Mouse (Mus musculus): ENCODE measurements at regions not wholly inside any gene's neighbourhood (a gene's known extent, or its start where the extent isn't known, plus 50 kb on each side); places are given as distances from the start of the nearest gene placed in this dataset.
A peak's percentile ranks its signal among the peaks of the same experiment; 100 is the strongest.

- WGBS: 95% methylated on average over 4 of the region's 4 CpGs
- Histone ChIP-seq H3K4me3 (ENCODE audit: low read depth, low read length) (no peak overlapping the region), H3K4me1 (replicated peaks; ENCODE audit: control insufficient read depth, insufficient read depth, low read length) (no peaks in the 10 kb centered on the region), H3K4me2 (replicated peaks; ENCODE audit: low read depth, low read length) (no peak overlapping the region), H3K36me3 (ENCODE audit: control insufficient read depth, insufficient read depth, low read length) (no peaks in the 10 kb centered on the region), H3K9me3 (ENCODE audit: control insufficient read depth, low read length) (no peaks in the 10 kb centered on the region), H3K9ac (ENCODE audit: low read depth, low read length) (no peak overlapping the region), H3K27ac (ENCODE audit: low read depth, low read length) (no peak overlapping the region), H3K27me3 (ENCODE audit: control insufficient read depth, insufficient read depth, low read length) (no peaks in the 10 kb centered on the region)
- no peak for DNase-seq (ENCODE audit: low spot score)
- no peak for ATAC-seq (ENCODE audit: low FRiP score)
These were observed 721.5 kb downstream of the Adgrl2 start for GRCm38 (mm10) chr3:148268812-148269211.

- Histone ChIP-seq H3K36me3 (ENCODE audit: control insufficient read depth, insufficient read depth, low read length) (no peaks in the 10 kb centered on the region), H3K27me3 (ENCODE audit: control insufficient read depth, insufficient read depth, low read length) (no peaks in the 10 kb centered on the region), H3K4me3 (ENCODE audit: low read depth, low read length) (no peak overlapping the region), H3K4me1 (replicated peaks; ENCODE audit: control insufficient read depth, insufficient read depth, low read length) (no peaks in the 10 kb centered on the region), H3K9me3 (ENCODE audit: control insufficient read depth, low read length) (no peaks in the 10 kb centered on the region), H3K27ac (ENCODE audit: low read depth, low read length) (no peak overlapping the region), H3K4me2 (replicated peaks; ENCODE audit: low read depth, low read length) (no peak overlapping the region), H3K9ac (ENCODE audit: low read depth, low read length) (no peak overlapping the region)
- ATAC-seq (ENCODE audit: low FRiP score) (no peak), DNase-seq (ENCODE audit: low spot score) (no peak)
- WGBS: 88% methylated on average over 1 of the region's 1 CpGs
These were observed 731.1 kb downstream of the Adgrl2 start for GRCm38 (mm10) chr3:148259211-148259610.

GRCm38 (mm10) chr3:148248617-148249016 is 741.7 kb downstream of the Adgrl2 start:
- Histone ChIP-seq H3K9me3 (ENCODE audit: control insufficient read depth, low read length) (no peaks in the 10 kb centered on the region), H3K27ac (ENCODE audit: low read depth, low read length) (no peak overlapping the region), H3K4me3 (ENCODE audit: low read depth, low read length) (no peak overlapping the region), H3K9ac (ENCODE audit: low read depth, low read length) (no peak overlapping the region), H3K4me2 (replicated peaks; ENCODE audit: low read depth, low read length) (no peak overlapping the region), H3K4me1 (replicated peaks; ENCODE audit: control insufficient read depth, insufficient read depth, low read length) (no peaks in the 10 kb centered on the region), H3K36me3 (ENCODE audit: control insufficient read depth, insufficient read depth, low read length) (no peaks in the 10 kb centered on the region), H3K27me3 (ENCODE audit: control insufficient read depth, insufficient read depth, low read length) (no peaks in the 10 kb centered on the region)
- ATAC-seq (ENCODE audit: low FRiP score) (no peak), DNase-seq (ENCODE audit: low spot score) (no peak)
- WGBS: 76% methylated on average over 1 of the region's 1 CpGs

- ATAC-seq (ENCODE audit: low FRiP score) (no peak), DNase-seq (ENCODE audit: low spot score) (no peak)
- Histone ChIP-seq H3K4me3 (ENCODE audit: low read depth, low read length) (no peak overlapping the region), H3K4me2 (replicated peaks; ENCODE audit: low read depth, low read length) (no peak overlapping the region), H3K9me3 (ENCODE audit: control insufficient read depth, low read length) (no peaks in the 10 kb centered on the region), H3K27ac (ENCODE audit: low read depth, low read length) (no peak overlapping the region), H3K4me1 (replicated peaks; ENCODE audit: control insufficient read depth, insufficient read depth, low read length) (no peaks in the 10 kb centered on the region), H3K27me3 (ENCODE audit: control insufficient read depth, insufficient read depth, low read length) (no peaks in the 10 kb centered on the region), H3K9ac (ENCODE audit: low read depth, low read length) (no peak overlapping the region), H3K36me3 (ENCODE audit: control insufficient read depth, insufficient read depth, low read length) (no peaks in the 10 kb centered on the region)
These were observed 743.6 kb downstream of the Adgrl2 start for GRCm38 (mm10) chr3:148246786-148247185.

GRCm38 (mm10) chr3:148238093-148238492 is 752.3 kb downstream of the Adgrl2 start:
- DNase-seq (ENCODE audit: low spot score) (no peak), ATAC-seq (ENCODE audit: low FRiP score) (no peak)
- H3K9me3 ChIP-seq (ENCODE audit: control insufficient read depth, low read length): no peaks in the 10 kb centered on the region
- no peaks in the 10 kb centered on the region for H3K4me1 ChIP-seq (replicated peaks; ENCODE audit: control insufficient read depth, insufficient read depth, low read length)
- no peak overlapping the region for H3K4me3 ChIP-seq (ENCODE audit: low read depth, low read length)
- no peaks in the 10 kb centered on the region for H3K36me3 ChIP-seq (ENCODE audit: control insufficient read depth, insufficient read depth, low read length)
- H3K27ac ChIP-seq (ENCODE audit: low read depth, low read length): no peak overlapping the region
- no peaks in the 10 kb centered on the region for H3K27me3 ChIP-seq (ENCODE audit: control insufficient read depth, insufficient read depth, low read length)
- no peak overlapping the region for H3K9ac ChIP-seq (ENCODE audit: low read depth, low read length)
- no peak overlapping the region for H3K4me2 ChIP-seq (replicated peaks; ENCODE audit: low read depth, low read length)

GRCm38 (mm10) chr3:148237555-148237954 is 752.8 kb downstream of the Adgrl2 start:
- Histone ChIP-seq H3K4me1 (replicated peaks; ENCODE audit: control insufficient read depth, insufficient read depth, low read length) (no peaks in the 10 kb centered on the region), H3K36me3 (ENCODE audit: control insufficient read depth, insufficient read depth, low read length) (no peaks in the 10 kb centered on the region), H3K9me3 (ENCODE audit: control insufficient read depth, low read length) (no peaks in the 10 kb centered on the region), H3K27ac (ENCODE audit: low read depth, low read length) (no peak overlapping the region), H3K4me3 (ENCODE audit: low read depth, low read length) (no peak overlapping the region), H3K4me2 (replicated peaks; ENCODE audit: low read depth, low read length) (no peak overlapping the region), H3K9ac (ENCODE audit: low read depth, low read length) (no peak overlapping the region), H3K27me3 (ENCODE audit: control insufficient read depth, insufficient read depth, low read length) (no peaks in the 10 kb centered on the region)
- DNase-seq (ENCODE audit: low spot score) (no peak), ATAC-seq (ENCODE audit: low FRiP score) (no peak)
- 84% methylated on average over 6 of the region's 6 CpGs for WGBS

- Histone ChIP-seq H3K27ac (ENCODE audit: low read depth, low read length) (no peak overlapping the region), H3K36me3 (ENCODE audit: control insufficient read depth, insufficient read depth, low read length) (no peaks in the 10 kb centered on the region), H3K4me2 (replicated peaks; ENCODE audit: low read depth, low read length) (no peak overlapping the region), H3K27me3 (ENCODE audit: control insufficient read depth, insufficient read depth, low read length) (no peaks in the 10 kb centered on the region), H3K4me1 (replicated peaks; ENCODE audit: control insufficient read depth, insufficient read depth, low read length) (no peaks in the 10 kb centered on the region), H3K4me3 (ENCODE audit: low read depth, low read length) (no peak overlapping the region), H3K9ac (ENCODE audit: low read depth, low read length) (no peak overlapping the region), H3K9me3 (ENCODE audit: control insufficient read depth, low read length) (no peaks in the 10 kb centered on the region)
- no peak for DNase-seq (ENCODE audit: low spot score)
- 90% methylated on average over 2 of the region's 2 CpGs for WGBS
- no peak for ATAC-seq (ENCODE audit: low FRiP score)
These were observed 756.7 kb downstream of the Adgrl2 start for GRCm38 (mm10) chr3:148233616-148234015.

- Histone ChIP-seq H3K36me3 (ENCODE audit: control insufficient read depth, insufficient read depth, low read length) (no peaks in the 10 kb centered on the region), H3K4me3 (ENCODE audit: low read depth, low read length) (no peak overlapping the region), H3K9me3 (ENCODE audit: control insufficient read depth, low read length) (no peaks in the 10 kb centered on the region), H3K27ac (ENCODE audit: low read depth, low read length) (no peak overlapping the region), H3K27me3 (ENCODE audit: control insufficient read depth, insufficient read depth, low read length) (no peaks in the 10 kb centered on the region), H3K9ac (ENCODE audit: low read depth, low read length) (no peak overlapping the region), H3K4me1 (replicated peaks; ENCODE audit: control insufficient read depth, insufficient read depth, low read length) (no peaks in the 10 kb centered on the region), H3K4me2 (replicated peaks; ENCODE audit: low read depth, low read length) (no peak overlapping the region)
- ATAC-seq (ENCODE audit: low FRiP score): no peak
- 83% methylated on average over 3 of the region's 3 CpGs for WGBS
- DNase-seq (ENCODE audit: low spot score): no peak
These were observed 761.2 kb downstream of the Adgrl2 start for GRCm38 (mm10) chr3:148229192-148229591.

GRCm38 (mm10) chr3:148228002-148228707 is 762.2 kb downstream of the Adgrl2 start:
- Histone ChIP-seq H3K36me3 (ENCODE audit: control insufficient read depth, insufficient read depth, low read length) (no peaks in the 10 kb centered on the region), H3K4me3 (ENCODE audit: low read depth, low read length) (no peak overlapping the region), H3K4me1 (replicated peaks; ENCODE audit: control insufficient read depth, insufficient read depth, low read length) (no peaks in the 10 kb centered on the region), H3K27me3 (ENCODE audit: control insufficient read depth, insufficient read depth, low read length) (no peaks in the 10 kb centered on the region), H3K9ac (ENCODE audit: low read depth, low read length) (no peak overlapping the region), H3K4me2 (replicated peaks; ENCODE audit: low read depth, low read length) (no peak overlapping the region), H3K9me3 (ENCODE audit: control insufficient read depth, low read length) (no peaks in the 10 kb centered on the region), H3K27ac (ENCODE audit: low read depth, low read length) (no peak overlapping the region)
- 71% methylated on average over 9 of the region's 9 CpGs for WGBS
- DNase-seq (ENCODE audit: low spot score) (peak; percentile 6), ATAC-seq (ENCODE audit: low FRiP score) (no peak)

All from hindbrain, embryonic 11.5 days (tissue).